Mouse (Mus musculus) heart, embryonic 16.5 days (tissue): ENCODE measurements around the gene Tsks. TPM values are rescaled to one million over a fixed set of nuclear protein-coding genes. Genes with fewer than 3 reads are reported as not detected.

Experiments
- ATAC-seq: fragments of 200-750 bp; cut with Nextera tagmentation; replicated peaks from 2 replicates; pipeline ENCODE4 v1.8.0; 2017; ENCODE audit warnings: moderate number of reproducible peaks; ENCODE audit not compliant: insufficient read depth, low FRiP score; ENCODE audit errors: extremely low read depth
- H3K27ac ChIP-seq: fragments of 300-500 bp; sonication (generic); 2 replicates; pipeline ENCODE4 v1.5.1; 2014; ENCODE audit warnings: mild to moderate bottlenecking, low read length, control low read depth, moderate library complexity
- H3K27me3 ChIP-seq: fragments of 300-500 bp; sonication (generic); 2 replicates; pipeline ENCODE4 v1.6.1; 2014; ENCODE audit warnings: low read length, mixed read lengths; ENCODE audit not compliant: control insufficient read depth, insufficient read depth
- H3K36me3 ChIP-seq: fragments of 300-500 bp; sonication (generic); 2 replicates; pipeline ENCODE4 v1.6.1; 2014; ENCODE audit not compliant: control insufficient read depth, insufficient read depth
- H3K4me1 ChIP-seq: fragments of 300-500 bp; sonication (generic); 2 replicates; pipeline ENCODE4 v1.6.1; 2014; ENCODE audit warnings: low read length, mixed read lengths; ENCODE audit not compliant: control insufficient read depth, insufficient read depth
- H3K4me2 ChIP-seq: fragments of 300-500 bp; sonication (generic); 2 replicates; pipeline ENCODE4 v1.6.1; 2014; ENCODE audit warnings: low read depth, mild to moderate bottlenecking, control low read depth, low read length
- H3K4me3 ChIP-seq: fragments of 300-500 bp; sonication (generic); 2 replicates; pipeline ENCODE4 v1.5.1; 2014; ENCODE audit warnings: mild to moderate bottlenecking, control low read depth, low read length
- H3K9ac ChIP-seq: fragments of 300-500 bp; sonication (generic); 2 replicates; pipeline ENCODE4 v1.6.1; 2014; ENCODE audit warnings: low read length, control low read depth
- H3K9me3 ChIP-seq: fragments of 300-500 bp; sonication (generic); replicated peaks from 2 replicates; pipeline ENCODE4 v1.6.1; 2016; ENCODE audit warnings: low read length; ENCODE audit not compliant: control insufficient read depth
- WGBS: fragments of 180-500 bp; shearing (Covaris S2); extraction: QIAGEN DNeasy Blood & Tissue Kit; methylation state at CpG from one replicate; pipeline ENCODE4 v1.1.7; 2014; 5-methylcytosine and 5-hydroxymethylcytosine counted together
- polyA plus RNA-seq: library from polyadenylated mRNA; unstranded; fragments of >200 nt; fragmentation: Nextera tagmentation; extraction: Ambion mirVana; gene quantifications from 2 replicates; pipeline ENCODE4 v1.2.1, GENCODE M21; 2015

The Tsks gene
- polyA plus RNA-seq, 1 experiment from 2014 or later = 0.12 TPM

DNA sequence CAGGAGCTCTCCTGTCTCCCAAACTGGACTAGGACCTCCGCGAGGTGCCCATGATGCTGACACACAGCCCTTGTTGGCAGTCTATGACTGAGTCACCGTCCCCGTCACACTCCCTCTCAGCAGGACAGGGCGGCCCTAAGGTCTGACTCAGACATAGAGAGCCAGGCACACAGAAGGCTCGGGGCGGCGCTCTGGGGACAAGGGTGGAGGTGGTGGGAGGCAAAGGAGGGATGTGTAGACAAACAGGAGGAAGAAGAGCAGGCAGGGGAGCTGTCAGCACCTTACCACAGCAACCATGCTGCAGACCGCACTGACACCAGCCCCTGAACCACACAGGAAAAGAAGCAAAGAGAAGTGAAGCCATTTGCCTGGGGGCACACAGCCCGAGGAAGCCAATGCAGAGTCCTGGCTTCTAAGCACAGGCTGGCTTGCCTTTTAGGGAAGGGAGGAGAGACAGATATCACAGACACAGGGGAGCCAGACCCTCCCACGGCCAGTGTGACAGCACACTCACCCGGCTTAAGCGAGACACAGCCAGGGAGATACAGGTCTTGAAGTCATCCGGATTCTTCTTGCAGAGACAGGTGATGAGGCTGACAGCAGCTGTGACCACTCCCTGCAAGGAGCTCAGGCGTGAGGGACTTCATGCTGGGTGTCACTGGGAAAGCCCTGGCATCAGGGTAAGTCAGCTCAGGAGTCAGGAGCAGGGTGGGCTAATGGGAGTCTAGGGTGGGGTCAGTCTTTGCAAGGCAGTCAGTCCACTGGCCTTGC, 34.1 kb upstream of the Tsks start:
- no peak overlapping the region for H3K9ac ChIP-seq
- no peak overlapping the region for H3K4me2 ChIP-seq
- no peaks in the 10 kb centered on the region for H3K27me3 ChIP-seq
- WGBS = 72% methylated on average over 15 of the region's 15 CpGs
- H3K4me1 ChIP-seq = no peaks in the 10 kb centered on the region
- no peak overlapping the region for H3K4me3 ChIP-seq
- H3K27ac ChIP-seq = no peak overlapping the region
- ATAC-seq = no peak
- H3K9me3 ChIP-seq = no peaks in the 10 kb centered on the region
- H3K36me3 ChIP-seq = peaks cover 42% of the 10 kb centered on the region

DNA sequence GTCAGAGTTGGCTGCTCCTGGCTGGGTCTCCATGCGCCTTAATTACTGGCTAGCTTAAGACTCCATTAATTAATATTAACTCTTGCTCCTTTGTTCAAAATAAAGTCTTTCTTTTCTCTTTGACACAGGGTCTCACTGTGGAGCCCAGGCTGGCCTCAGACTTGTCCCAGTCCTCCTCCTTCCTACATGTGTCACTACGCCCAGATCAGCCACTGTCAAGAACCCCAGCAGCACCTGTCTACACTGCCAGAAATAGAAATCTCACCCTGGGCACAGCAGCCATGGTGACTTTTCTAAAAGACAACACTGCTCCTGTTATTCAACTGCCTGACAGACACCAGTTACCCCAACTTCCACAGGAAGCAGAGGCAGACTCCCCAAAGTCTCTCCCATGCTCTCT, 28.6 kb upstream of the Tsks start:
- ATAC-seq = no peak
- no peak overlapping the region for H3K4me2 ChIP-seq
- 75% methylated on average over 2 of the region's 2 CpGs for WGBS
- no peak overlapping the region for H3K27ac ChIP-seq
- H3K4me3 ChIP-seq = no peak overlapping the region
- H3K36me3 ChIP-seq = peaks cover 10% of the 10 kb centered on the region
- H3K27me3 ChIP-seq = no peaks in the 10 kb centered on the region
- H3K9ac ChIP-seq = no peak overlapping the region
- H3K4me1 ChIP-seq = peaks cover 10% of the 10 kb centered on the region; the same call in 1 of the 2 replicates
- H3K9me3 ChIP-seq = no peaks in the 10 kb centered on the region

- WGBS = 88% methylated on average over 9 of the region's 9 CpGs
- Histone ChIP-seq H3K27ac (no peak overlapping the region), H3K36me3 (peaks cover 10% of the 10 kb centered on the region), H3K4me1 (peaks cover 10% of the 10 kb centered on the region; the same call in 1 of the 2 replicates), H3K4me2 (no peak overlapping the region), H3K4me3 (no peak overlapping the region), H3K9me3 (no peaks in the 10 kb centered on the region), H3K27me3 (no peaks in the 10 kb centered on the region), H3K9ac (no peak overlapping the region)
- ATAC-seq = no peak
Observed at GRCm38 (mm10) chr7:44915314-44915713, 27.7 kb upstream of the Tsks start.

GRCm38 (mm10) chr7:44916191-44916590, 26.8 kb upstream of the Tsks start:
- no peaks in the 10 kb centered on the region for H3K9me3 ChIP-seq
- peaks cover 10% of the 10 kb centered on the region; the same call in 1 of the 2 replicates for H3K4me1 ChIP-seq
- ATAC-seq = no peak
- no peak overlapping the region for H3K4me2 ChIP-seq
- H3K4me3 ChIP-seq = no peak overlapping the region
- 84% methylated on average over 6 of the region's 6 CpGs for WGBS
- H3K36me3 ChIP-seq = peaks cover 8% of the 10 kb centered on the region
- H3K27ac ChIP-seq = no peak overlapping the region
- no peak overlapping the region for H3K9ac ChIP-seq
- no peaks in the 10 kb centered on the region for H3K27me3 ChIP-seq

DNA sequence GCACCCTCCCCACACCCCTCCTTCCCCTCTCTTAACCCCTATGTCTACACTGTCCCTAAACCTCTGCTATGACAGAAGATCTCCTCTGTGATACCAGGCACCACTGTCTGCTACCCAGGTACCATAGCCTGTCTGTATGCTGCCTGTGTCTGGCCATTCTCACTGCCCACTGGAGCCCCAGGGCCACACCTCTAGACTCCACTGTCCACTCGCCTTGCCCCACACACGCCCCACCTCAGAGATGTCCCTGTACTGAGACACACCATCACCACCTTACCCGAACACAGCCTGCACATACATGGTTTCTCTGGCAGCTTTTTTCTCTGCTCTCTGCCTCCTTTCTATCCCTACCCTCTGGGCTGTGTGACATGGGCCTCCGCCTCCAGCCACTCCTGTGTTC, 26.1 kb upstream of the Tsks start:
- Histone ChIP-seq H3K9me3 (no peaks in the 10 kb centered on the region), H3K4me2 (no peak overlapping the region), H3K36me3 (peaks cover 7% of the 10 kb centered on the region), H3K4me1 (peaks cover 10% of the 10 kb centered on the region; the same call in 1 of the 2 replicates), H3K9ac (no peak overlapping the region), H3K27me3 (no peaks in the 10 kb centered on the region), H3K27ac (no peak overlapping the region), H3K4me3 (no peak overlapping the region)
- no peak for ATAC-seq
- 83% methylated on average over 4 of the region's 4 CpGs for WGBS

- no peak overlapping the region for H3K4me2 ChIP-seq
Observed at GRCm38 (mm10) chr7:44918219-44918618, 24.8 kb upstream of the Tsks start.

DNA sequence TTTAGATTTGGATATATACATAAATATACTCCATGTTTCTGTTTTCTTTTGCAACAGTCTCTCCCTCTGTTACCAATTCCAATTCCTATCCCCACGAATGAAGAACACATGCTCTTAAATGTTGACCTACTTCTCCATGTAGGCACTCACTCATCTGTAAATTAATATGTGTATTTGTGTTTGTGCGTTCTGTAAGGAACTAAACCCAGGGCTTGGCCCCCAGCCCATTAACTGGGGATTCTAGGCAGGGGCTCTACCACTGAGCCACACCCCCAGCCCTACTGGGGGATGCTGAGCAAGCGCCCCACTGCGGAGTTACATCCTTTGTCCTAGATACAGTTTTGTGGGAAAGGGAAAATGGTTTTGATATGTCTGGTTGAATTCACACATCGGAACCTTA, 23.9 kb upstream of the Tsks start:
- peaks cover 10% of the 10 kb centered on the region; the same call in 1 of the 2 replicates for H3K4me1 ChIP-seq
- no peak overlapping the region for H3K4me3 ChIP-seq
- H3K9ac ChIP-seq = no peak overlapping the region
- no peak overlapping the region for H3K27ac ChIP-seq
- H3K36me3 ChIP-seq = peaks cover 16% of the 10 kb centered on the region
- H3K4me2 ChIP-seq = no peak overlapping the region
- no peaks in the 10 kb centered on the region for H3K9me3 ChIP-seq
- ATAC-seq = no peak
- whole genome bisulfite sequencing = 90% methylated on average over 5 of the region's 5 CpGs
- no peaks in the 10 kb centered on the region for H3K27me3 ChIP-seq

More at GRCm38 (mm10) chr7:44918219-44918618, 24.8 kb upstream of the Tsks start:
- no peak for ATAC-seq
- no peak overlapping the region for H3K4me3 ChIP-seq
- WGBS = 53% methylated on average over 3 of the region's 3 CpGs
- H3K27ac ChIP-seq = no peak overlapping the region
- no peaks in the 10 kb centered on the region for H3K27me3 ChIP-seq
- H3K36me3 ChIP-seq = peaks cover 10% of the 10 kb centered on the region
- H3K4me1 ChIP-seq = peaks cover 10% of the 10 kb centered on the region; the same call in 1 of the 2 replicates
- H3K9ac ChIP-seq = no peak overlapping the region
- H3K9me3 ChIP-seq = no peaks in the 10 kb centered on the region

- Histone ChIP-seq H3K4me2 (no peak overlapping the region), H3K9me3 (no peaks in the 10 kb centered on the region), H3K4me1 (peaks cover 6% of the 10 kb centered on the region), H3K36me3 (peaks cover 27% of the 10 kb centered on the region), H3K27me3 (no peaks in the 10 kb centered on the region), H3K4me3 (no peak overlapping the region), H3K27ac (no peak overlapping the region), H3K9ac (no peak overlapping the region)
- no peak for ATAC-seq
Observed at GRCm38 (mm10) chr7:44922530-44922929, 20.5 kb upstream of the Tsks start.

GRCm38 (mm10) chr7:44925468-44925867, 17.5 kb upstream of the Tsks start:
- H3K36me3 ChIP-seq = peaks cover 27% of the 10 kb centered on the region

More at GRCm38 (mm10) chr7:44925468-44925867, 17.5 kb upstream of the Tsks start:
- Histone ChIP-seq H3K27ac (no peak overlapping the region), H3K4me3 (no peak overlapping the region), H3K27me3 (no peaks in the 10 kb centered on the region), H3K9me3 (no peaks in the 10 kb centered on the region), H3K9ac (no peak overlapping the region), H3K4me1 (peaks cover 14% of the 10 kb centered on the region), H3K4me2 (no peak overlapping the region)
- WGBS = 76% methylated on average over 3 of the region's 3 CpGs
- ATAC-seq = no peak
